Mouse (Mus musculus): ENCODE measurements around the gene Kif13a. TPM values are rescaled to one million over a fixed set of nuclear protein-coding genes. Genes with fewer than 3 reads are reported as not detected.

Gene Kif13a
- polyA plus RNA-seq, 1 experiment = 5.3 TPM

DNA sequence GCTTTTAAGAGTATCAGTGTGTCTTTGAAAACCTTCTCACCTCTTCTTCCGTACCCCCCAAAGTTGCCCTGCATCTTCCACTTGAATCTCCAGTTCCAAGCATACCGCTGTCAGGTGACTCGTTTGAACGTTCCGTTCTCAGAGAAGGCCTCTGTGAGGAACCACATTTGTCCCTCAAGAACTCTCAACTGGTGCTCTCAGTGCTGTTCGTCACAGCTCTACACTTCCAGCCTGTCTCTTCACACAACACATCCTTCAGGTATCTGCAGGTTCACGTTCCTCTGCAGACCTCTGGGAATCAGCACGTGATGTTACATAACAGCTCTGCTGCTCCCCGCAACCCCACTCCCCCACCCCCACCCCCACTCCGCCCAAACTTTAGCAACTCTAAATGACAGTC is 4.4 kb upstream of the Kif13a start:
- Histone ChIP-seq H3K4me3 (ENCODE audit: control insufficient read depth, low read depth, low read length) (no peak overlapping the region), H3K27ac (ENCODE audit: control insufficient read depth, insufficient read depth, low read depth, low read length) (no peak overlapping the region), H3K36me3 (ENCODE audit: control insufficient read depth, insufficient read depth, low read length) (no peaks in the 10 kb centered on the region), H3K4me1 (ENCODE audit: control insufficient read depth, insufficient read depth, low read length) (peaks cover 15% of the 10 kb centered on the region), H3K27me3 (ENCODE audit: control insufficient read depth, insufficient read depth, low read length) (0 out of 2 replicates have a peak, but pooled peaks cover 2% of the 10 kb centered on the region)
- TF ChIP-seq POLR2A (IDR thresholded peaks at IDR 0.05; ENCODE audit: control insufficient read depth, low read depth, low read length) (no peak), CTCF (IDR thresholded peaks at IDR 0.05; ENCODE audit: control insufficient read depth, insufficient read depth, insufficient replicate concordance, low read depth, low read length) (no peak)

DNA sequence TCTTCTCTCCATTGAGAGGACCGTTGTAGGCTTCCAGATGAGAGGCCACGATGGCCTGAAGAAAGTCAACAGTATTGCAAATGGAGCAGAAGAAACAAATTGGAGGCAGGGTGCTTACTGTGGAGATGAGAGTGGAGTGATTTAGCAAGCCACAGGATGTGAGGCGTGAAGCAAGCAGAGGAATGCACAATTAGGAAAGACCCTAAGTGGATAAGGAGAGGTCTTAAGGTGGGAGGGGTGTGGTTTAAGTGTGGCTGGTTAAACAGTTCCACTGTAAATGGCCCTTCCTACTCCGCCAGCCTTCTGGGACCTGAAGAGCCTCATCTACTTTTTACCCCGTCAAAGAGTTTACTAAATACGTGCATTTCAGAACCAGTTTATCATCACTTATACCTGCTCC is 3.2 kb upstream of the Kif13a start:
- H3K27ac ChIP-seq (ENCODE audit: control insufficient read depth, insufficient read depth, low read depth, low read length) = no peak overlapping the region
- H3K4me3 ChIP-seq (ENCODE audit: control insufficient read depth, low read depth, low read length) = no peak overlapping the region
- no peaks in the 10 kb centered on the region for H3K36me3 ChIP-seq (ENCODE audit: control insufficient read depth, insufficient read depth, low read length)
- 0 out of 2 replicates have a peak, but pooled peaks cover 2% of the 10 kb centered on the region for H3K27me3 ChIP-seq (ENCODE audit: control insufficient read depth, insufficient read depth, low read length)
- TF ChIP-seq POLR2A (IDR thresholded peaks at IDR 0.05; ENCODE audit: control insufficient read depth, low read depth, low read length) (no peak), CTCF (IDR thresholded peaks at IDR 0.05; ENCODE audit: control insufficient read depth, insufficient read depth, insufficient replicate concordance, low read depth, low read length) (no peak)
- peaks cover 16% of the 10 kb centered on the region for H3K4me1 ChIP-seq (ENCODE audit: control insufficient read depth, insufficient read depth, low read length)

GRCm38 (mm10) chr13:46932049-46932448 is 2.4 kb upstream of the Kif13a start:
- peaks cover 16% of the 10 kb centered on the region for H3K4me1 ChIP-seq (ENCODE audit: control insufficient read depth, insufficient read depth, low read length)
- no peak overlapping the region for H3K27ac ChIP-seq (ENCODE audit: control insufficient read depth, insufficient read depth, low read depth, low read length)
- no peak for TF ChIP-seq POLR2A (IDR thresholded peaks at IDR 0.05; ENCODE audit: control insufficient read depth, low read depth, low read length)
- TF ChIP-seq CTCF (IDR thresholded peaks at IDR 0.05; ENCODE audit: control insufficient read depth, insufficient read depth, insufficient replicate concordance, low read depth, low read length) = no peak
- no peaks in the 10 kb centered on the region for H3K36me3 ChIP-seq (ENCODE audit: control insufficient read depth, insufficient read depth, low read length)
- 0 out of 2 replicates have a peak, but pooled peaks cover 2% of the 10 kb centered on the region for H3K27me3 ChIP-seq (ENCODE audit: control insufficient read depth, insufficient read depth, low read length)
- no peak overlapping the region for H3K4me3 ChIP-seq (ENCODE audit: control insufficient read depth, low read depth, low read length)

DNA sequence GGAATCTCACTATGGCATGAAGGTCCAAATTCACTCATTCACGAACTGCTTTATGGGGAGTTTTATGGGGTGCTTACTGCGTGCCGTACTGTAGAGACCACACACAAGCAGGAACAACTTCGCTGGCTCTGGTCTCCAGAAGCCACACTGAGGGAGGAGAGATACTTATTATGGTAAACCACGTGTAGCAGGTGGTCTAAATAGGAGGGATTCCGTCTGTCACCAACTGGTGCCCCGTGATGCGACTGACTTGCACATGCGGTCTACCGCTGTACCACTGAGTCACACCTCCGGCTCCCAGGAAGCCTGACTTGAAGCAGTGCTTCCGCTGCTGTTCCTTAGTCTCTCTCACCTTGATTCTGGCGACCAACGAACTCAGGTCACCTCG is 986 bp upstream of the Kif13a start:
- TF ChIP-seq POLR2A (IDR thresholded peaks at IDR 0.05; ENCODE audit: control insufficient read depth, low read depth, low read length) (no peak), CTCF (IDR thresholded peaks at IDR 0.05; ENCODE audit: control insufficient read depth, insufficient read depth, insufficient replicate concordance, low read depth, low read length) (no peak)

DNA sequence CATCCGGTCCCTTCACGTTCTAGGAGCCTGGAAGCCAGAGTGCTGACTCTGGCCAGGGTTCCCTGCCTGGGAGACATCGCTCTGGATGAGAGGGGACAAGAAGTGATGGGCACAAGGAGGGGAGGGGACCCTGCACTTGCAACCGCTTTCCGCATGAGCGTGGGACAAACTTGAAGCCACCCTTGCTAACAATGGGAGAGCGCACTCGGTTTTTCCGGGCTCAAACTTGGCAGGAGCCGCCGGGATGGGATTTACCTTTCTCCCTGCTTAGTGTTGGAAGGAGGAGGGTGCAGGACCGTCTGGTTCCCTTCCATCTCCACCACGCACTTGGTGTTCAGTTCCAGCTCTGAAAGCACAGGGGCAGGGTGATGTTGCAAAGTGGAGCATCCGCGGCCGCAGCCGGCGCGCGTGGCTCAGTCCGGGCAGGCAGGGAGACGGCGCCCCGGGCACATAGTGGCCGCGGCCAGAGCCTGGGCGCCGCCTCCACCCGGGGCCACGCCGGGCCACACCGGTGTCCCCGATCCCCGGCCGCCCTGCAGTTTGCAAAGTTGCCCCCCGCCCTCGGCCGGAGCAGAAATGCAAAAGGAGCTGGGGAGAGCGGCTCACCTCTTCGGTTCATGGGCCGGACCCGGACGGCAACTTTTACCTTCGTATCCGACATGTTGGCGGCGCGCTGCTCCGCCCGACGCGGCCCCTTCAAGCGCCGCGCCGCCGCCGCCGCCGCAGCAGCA is 541 bp downstream of the Kif13a start:
- H3K27ac ChIP-seq (ENCODE audit: control insufficient read depth, insufficient read depth, low read depth, low read length) = 0 out of 2 replicates have a peak overlapping the region, but pooled peaks have one; percentile 2
- TF ChIP-seq POLR2A (IDR thresholded peaks at IDR 0.05; ENCODE audit: control insufficient read depth, low read depth, low read length) (no peak), CTCF (IDR thresholded peaks at IDR 0.05; ENCODE audit: control insufficient read depth, insufficient read depth, insufficient replicate concordance, low read depth, low read length) (no peak)
- H3K4me3 ChIP-seq (ENCODE audit: control insufficient read depth, low read depth, low read length) = peak overlapping the region; percentile 52
- H3K27me3 ChIP-seq (ENCODE audit: control insufficient read depth, insufficient read depth, low read length) = 0 out of 2 replicates have a peak, but pooled peaks cover 2% of the 10 kb centered on the region
- H3K4me1 ChIP-seq (ENCODE audit: control insufficient read depth, insufficient read depth, low read length) = peaks cover 10% of the 10 kb centered on the region
- H3K36me3 ChIP-seq (ENCODE audit: control insufficient read depth, insufficient read depth, low read length) = no peaks in the 10 kb centered on the region

More for the DNA sequence above, 986 bp upstream of the Kif13a start:
- 0 out of 2 replicates have a peak, but pooled peaks cover 2% of the 10 kb centered on the region for H3K27me3 ChIP-seq (ENCODE audit: control insufficient read depth, insufficient read depth, low read length)
- no peaks in the 10 kb centered on the region for H3K36me3 ChIP-seq (ENCODE audit: control insufficient read depth, insufficient read depth, low read length)
- H3K4me1 ChIP-seq (ENCODE audit: control insufficient read depth, insufficient read depth, low read length) = peaks cover 18% of the 10 kb centered on the region
- peak overlapping the region; percentile 81 for H3K4me3 ChIP-seq (ENCODE audit: control insufficient read depth, low read depth, low read length)
- no peak overlapping the region for H3K27ac ChIP-seq (ENCODE audit: control insufficient read depth, insufficient read depth, low read depth, low read length)

DNA sequence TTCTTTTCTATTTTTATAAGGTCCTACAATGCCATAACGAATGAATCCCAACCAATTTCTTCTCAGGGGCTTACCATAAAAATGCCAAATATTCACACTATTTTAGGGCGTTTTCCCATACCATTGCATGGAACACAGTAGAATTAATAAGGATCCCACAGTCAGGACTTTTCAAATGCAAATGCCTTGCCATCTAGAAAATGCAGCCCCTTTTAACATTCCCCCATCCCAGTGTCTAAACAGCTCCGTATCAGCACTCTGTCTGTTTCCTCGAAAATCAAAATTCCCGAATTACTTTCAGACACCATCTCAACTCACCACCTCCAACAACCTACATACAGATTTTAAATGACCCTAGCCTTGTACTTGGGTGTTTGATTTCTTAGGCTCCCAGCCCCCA is 1.3 kb downstream of the Kif13a start:
- Histone ChIP-seq H3K27me3 (ENCODE audit: control insufficient read depth, insufficient read depth, low read length) (0 out of 2 replicates have a peak, but pooled peaks cover 2% of the 10 kb centered on the region), H3K36me3 (ENCODE audit: control insufficient read depth, insufficient read depth, low read length) (no peaks in the 10 kb centered on the region), H3K27ac (ENCODE audit: control insufficient read depth, insufficient read depth, low read depth, low read length) (no peak overlapping the region), H3K4me1 (ENCODE audit: control insufficient read depth, insufficient read depth, low read length) (peaks cover 9% of the 10 kb centered on the region), H3K4me3 (ENCODE audit: control insufficient read depth, low read depth, low read length) (no peak overlapping the region)
- TF ChIP-seq POLR2A (IDR thresholded peaks at IDR 0.05; ENCODE audit: control insufficient read depth, low read depth, low read length) (no peak), CTCF (IDR thresholded peaks at IDR 0.05; ENCODE audit: control insufficient read depth, insufficient read depth, insufficient replicate concordance, low read depth, low read length) (no peak)

DNA sequence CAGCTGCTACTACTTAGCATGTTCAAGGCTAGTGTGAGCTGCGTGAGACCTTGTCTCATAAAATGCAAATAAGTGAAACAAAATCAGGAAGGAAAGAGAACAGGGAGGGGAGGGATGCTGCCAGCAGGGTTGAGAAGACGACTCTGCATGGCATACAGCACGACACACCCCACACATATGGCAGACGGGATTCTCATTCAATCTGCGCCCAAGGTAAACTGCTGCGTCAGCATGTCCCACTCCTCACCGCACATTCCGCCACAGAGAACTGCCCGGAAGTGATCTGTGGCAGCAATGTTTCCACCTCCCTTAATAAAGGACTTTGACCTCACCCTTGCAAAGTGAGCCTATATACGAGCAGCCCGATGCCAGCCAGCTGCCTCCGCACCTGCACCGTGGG is 4.0 kb downstream of the Kif13a start:
- H3K27me3 ChIP-seq (ENCODE audit: control insufficient read depth, insufficient read depth, low read length) = 0 out of 2 replicates have a peak, but pooled peaks cover 2% of the 10 kb centered on the region
- H3K27ac ChIP-seq (ENCODE audit: control insufficient read depth, insufficient read depth, low read depth, low read length) = no peak overlapping the region
- H3K36me3 ChIP-seq (ENCODE audit: control insufficient read depth, insufficient read depth, low read length) = no peaks in the 10 kb centered on the region
- TF ChIP-seq CTCF (IDR thresholded peaks at IDR 0.05; ENCODE audit: control insufficient read depth, insufficient read depth, insufficient replicate concordance, low read depth, low read length) (no peak), POLR2A (IDR thresholded peaks at IDR 0.05; ENCODE audit: control insufficient read depth, low read depth, low read length) (no peak)
- H3K4me1 ChIP-seq (ENCODE audit: control insufficient read depth, insufficient read depth, low read length) = peaks cover 9% of the 10 kb centered on the region
- no peak overlapping the region for H3K4me3 ChIP-seq (ENCODE audit: control insufficient read depth, low read depth, low read length)

Measured in testis, adult 2 months (tissue).